ENCODE assay signal across 12 mouse cellular contexts in the genomic region with DNA sequence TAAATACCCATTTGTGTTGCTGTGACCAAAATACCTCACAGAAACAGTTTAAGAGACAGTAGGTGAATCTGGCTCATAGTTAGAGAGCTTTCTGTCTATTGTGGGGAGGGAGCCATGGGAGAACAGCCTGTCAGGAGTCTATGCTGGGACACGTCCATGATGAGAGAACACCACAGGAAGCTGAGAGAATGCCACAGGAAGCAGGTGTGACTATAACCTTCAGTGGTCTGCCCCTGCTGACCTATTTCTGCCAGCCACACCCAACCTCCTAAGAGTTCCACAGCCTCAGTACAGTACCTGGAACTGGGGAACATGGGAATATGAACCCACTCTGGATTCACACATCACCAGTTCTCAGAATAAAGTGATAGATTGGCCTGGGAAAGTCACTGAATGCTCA.
"Had no signal": no experiment of that assay in that cellular context is flagged by ENCODE, and none has a peak within 500 bp of the region (broad histone marks: within the 10 kb centered on the region; RNA-seq: fewer than 3 reads in every experiment).

No protein-coding gene starts in this region.

- ATAC-seq: liver, postnatal 0 days had no signal

- H3K27me3 ChIP-seq: kidney, embryonic 15.5 days; limb, embryonic 12.5 days; liver, embryonic 13.5 days; neural tube, embryonic 13.5 days; stomach, embryonic 15.5 days had no signal

- H3K36me3 ChIP-seq: kidney, embryonic 15.5 days; limb, embryonic 12.5 days; liver, embryonic 13.5 days; neural tube, embryonic 13.5 days; stomach, embryonic 15.5 days had no signal

- H3K4me1 ChIP-seq: limb, embryonic 12.5 days; neural tube, embryonic 13.5 days; stomach, embryonic 15.5 days had no signal

- H3K27ac ChIP-seq: kidney, embryonic 15.5 days; left cerebral cortex, adult 2 months; limb, embryonic 12.5 days; liver, embryonic 13.5 days; neural tube, embryonic 13.5 days; stomach, embryonic 15.5 days had no signal

- H3K4me3 ChIP-seq: kidney, embryonic 15.5 days; left cerebral cortex, adult 2 months; limb, embryonic 12.5 days; liver, embryonic 13.5 days; neural tube, embryonic 13.5 days; stomach, embryonic 15.5 days had no signal

- DNase-seq: kidney, adult 18-20 months; kidney, postnatal 14 days; liver; liver, embryonic 13.5 days; liver, postnatal 0 days; midbrain, embryonic 14.5 days; retina, postnatal 1 day had no signal
